Mouse (Mus musculus): ENCODE results near the gene Lst1.

- TF ChIP-seq POLR2A (IDR thresholded peaks at IDR 0.05; ENCODE audit: low read depth, low read length) (no peak), CTCF (conservative IDR thresholded peaks at IDR 0.05; ENCODE audit: insufficient read depth, insufficient read length, low read depth, low read length) (no peak)
Measured at GRCm38 (mm10) chr17:35233114-35233980, 45.1 kb upstream of the Lst1 start, which contains the start of gene Atp6v1g2.

Measured in kidney, adult 2 months (tissue).